Mouse (Mus musculus) lung, adult 18-20 months (tissue): Measurements from ENCODE around the gene Olfr457.
"Not testable (repeated sequence)": the region's sequence is repeated elsewhere in the genome, so short reads cannot be mapped to it uniquely, and the experiment has no call there.

Source experiments
- DNase-seq, 2 experiments: peaks; one replicate each; pipeline ENCODE4 v3.0.0; 2022; ENCODE audit warnings: mixed read lengths in 2 of 2

Gene Olfr457

DNA sequence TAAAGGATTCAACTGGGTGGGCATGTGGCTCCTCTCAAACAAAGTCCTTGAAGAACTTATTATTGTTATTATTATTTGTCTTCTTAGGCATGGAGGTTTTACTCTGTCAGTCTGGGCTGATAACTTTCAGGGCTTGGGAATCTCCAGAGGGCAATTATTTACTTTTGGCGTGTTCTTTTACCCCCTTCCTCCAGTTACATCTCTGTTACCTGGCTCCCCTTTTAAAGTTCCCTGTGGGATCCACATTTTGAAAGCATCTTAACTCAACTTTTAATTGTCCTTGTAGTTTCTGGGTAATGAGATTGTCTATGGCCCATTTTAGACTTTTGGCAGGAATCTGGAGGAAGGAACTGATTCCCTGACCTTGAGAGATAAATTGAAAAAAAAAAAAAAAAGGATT, at the start of gene Olfr457:
Gene Olfr457, minus strand, starts transcription at position 101 of the 400 bp plus-strand sequence.
- no peak for DNase-seq

DNA sequence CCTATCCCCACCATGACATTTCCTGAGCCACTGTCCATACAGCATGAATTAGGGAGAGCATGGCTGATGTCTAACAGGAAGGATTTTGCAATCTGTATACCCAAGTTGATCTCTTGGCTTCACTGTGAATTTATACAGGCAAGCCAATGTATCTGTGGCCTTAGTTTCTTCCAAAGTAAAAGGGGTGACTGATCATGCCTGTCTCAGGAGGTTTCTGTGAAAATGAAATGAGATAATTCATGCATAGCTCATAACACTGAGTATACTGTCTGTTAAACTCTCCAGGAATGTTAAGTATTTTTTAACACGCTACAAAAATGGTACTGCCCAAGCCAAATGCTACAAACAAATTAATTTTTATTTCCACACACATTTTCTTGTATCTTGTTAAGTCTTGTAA, 37.3 kb upstream of the Olfr457 start:
- DNase-seq = no peak

DNA sequence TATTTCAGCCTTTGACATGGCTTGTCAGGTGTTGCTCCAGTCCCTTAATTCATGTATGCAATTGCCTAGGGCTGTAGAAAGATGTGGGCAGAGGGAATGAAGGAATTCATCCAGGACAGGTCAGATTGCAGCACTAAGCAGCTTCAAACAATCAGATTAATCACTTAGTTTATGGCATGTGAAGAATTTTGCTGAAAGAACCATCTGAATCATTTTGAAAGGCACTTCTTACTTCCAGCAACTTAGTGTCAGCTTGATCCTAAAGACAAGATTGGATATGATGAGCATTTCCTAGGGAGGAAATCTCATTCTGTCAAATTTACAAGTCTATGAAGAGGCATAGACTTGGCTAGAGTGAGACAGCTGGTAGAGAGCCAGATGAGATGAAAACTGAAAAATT, 33.2 kb upstream of the Olfr457 start:
- DNase-seq = no peak

DNA sequence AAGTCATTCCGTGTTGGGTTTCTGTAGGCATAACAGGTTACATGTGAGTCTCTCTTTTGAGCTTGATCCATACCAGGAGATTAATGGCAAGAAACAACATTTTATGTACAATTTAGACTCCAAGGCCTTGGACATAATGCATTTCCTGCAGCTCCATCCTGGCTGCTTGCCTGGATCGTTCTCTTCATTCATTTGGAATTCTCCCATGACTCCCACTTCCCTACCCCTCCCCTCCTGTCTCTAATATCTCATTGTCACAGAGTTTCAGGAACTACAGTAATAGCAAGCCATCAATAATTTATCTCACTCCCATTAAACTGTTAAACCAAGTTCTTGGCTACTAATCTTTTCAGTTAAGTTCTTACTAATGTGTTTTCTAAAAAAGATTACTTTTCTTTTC, 27.3 kb upstream of the Olfr457 start:
- no peak for DNase-seq

DNA sequence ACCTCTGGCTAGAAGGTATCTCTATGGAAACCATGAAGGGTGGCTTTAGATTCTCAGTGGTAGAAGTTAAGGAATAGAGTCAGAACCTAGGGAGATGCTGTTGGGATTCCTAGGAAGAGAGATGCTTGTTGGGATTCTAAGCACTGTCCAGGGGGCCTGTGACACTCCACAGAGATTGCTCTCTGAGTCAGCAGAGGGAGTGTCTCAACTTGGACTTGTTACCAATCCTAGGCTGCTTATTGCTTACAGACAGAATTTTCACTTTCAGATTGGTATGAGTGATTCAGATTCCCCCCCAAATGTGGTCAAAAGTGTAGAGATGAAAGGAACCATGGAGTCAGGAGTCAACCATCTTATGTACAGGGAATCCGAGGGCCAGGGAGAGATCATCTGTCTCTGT, 13.6 kb upstream of the Olfr457 start:
- DNase-seq = no peak

DNA sequence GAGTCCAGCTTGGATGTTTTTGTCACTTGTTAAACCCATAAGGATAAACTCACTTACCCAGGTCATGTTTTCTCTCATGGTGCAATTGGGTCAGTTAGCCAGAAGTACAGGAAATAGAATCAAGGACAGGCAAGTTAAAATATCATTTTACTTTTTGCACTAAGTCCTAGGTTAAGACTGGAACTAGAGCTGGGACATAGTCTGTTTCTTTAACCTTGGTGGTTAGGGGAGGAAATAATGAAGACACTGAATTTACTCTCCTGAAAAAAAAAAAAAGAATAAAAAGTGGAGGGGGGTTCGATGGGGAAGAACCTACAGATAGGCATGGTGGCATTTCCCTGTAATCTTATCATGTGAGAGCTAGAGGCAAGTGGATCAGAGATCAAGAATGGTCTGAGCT, 11.0 kb upstream of the Olfr457 start, which contains the start of gene Olfr456:
Gene Olfr456, minus strand, starts transcription at position 101 of the 400 bp plus-strand sequence.
- DNase-seq = no peak

DNA sequence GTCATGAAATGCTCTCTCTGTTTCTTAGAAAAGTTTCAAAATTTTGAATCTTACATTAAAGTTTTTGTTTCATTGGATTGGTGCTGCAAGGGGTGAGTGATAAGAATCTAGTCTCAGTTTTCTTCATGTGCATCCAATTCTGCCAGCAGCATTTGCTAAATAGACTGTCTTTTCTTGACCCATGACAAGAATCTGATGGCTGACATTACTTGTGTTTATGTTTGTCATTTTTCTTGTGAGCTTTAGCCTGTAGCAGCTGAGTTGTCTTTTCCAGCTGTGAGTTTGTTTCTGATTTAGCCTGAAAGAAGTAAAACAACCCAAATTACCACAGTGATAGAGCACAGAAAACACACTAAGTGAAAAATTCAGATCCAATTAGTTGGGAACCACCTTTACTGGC, 8.5 kb upstream of the Olfr457 start:
- DNase-seq = no peak

DNA sequence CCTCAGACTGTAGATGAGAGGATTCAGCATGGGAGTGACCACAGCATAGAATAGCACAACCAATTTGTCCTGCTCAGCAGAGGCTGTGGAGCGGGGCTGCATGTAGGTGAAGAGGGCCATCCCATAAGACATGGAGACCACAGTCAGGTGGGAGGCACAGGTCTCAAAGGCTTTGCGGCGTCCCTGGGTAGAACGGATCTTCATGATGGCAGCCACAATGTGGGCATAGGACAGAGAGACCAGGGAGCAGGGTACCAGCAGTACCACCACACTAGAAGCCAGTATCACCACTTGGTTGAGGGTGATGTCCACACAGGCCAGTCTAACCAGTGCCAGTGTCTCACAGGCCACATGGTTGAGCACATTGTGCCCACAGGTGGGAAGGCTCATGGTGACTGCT, 4.8 kb downstream of the Olfr457 start:
- not testable (repeated sequence) for DNase-seq

DNA sequence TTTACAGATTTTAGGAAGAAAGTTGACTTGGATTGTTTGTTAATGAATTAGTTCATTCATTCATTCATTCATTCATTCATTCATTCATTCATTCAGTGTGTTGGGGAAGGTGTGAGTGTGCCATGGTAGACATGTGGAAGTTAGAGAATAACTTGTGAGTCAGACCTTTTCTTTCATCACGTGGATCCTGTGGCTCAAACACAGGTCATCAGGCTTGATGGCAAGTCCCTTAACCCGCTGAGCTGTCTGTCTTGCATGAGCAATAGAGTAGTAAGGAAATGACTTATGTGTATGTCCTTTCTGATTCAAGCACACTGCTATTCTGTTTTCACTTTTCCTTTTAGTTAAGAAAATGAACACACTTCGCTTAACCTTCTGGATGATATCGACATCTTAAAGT, 5.6 kb downstream of the Olfr457 start:
- no peak for DNase-seq

DNA sequence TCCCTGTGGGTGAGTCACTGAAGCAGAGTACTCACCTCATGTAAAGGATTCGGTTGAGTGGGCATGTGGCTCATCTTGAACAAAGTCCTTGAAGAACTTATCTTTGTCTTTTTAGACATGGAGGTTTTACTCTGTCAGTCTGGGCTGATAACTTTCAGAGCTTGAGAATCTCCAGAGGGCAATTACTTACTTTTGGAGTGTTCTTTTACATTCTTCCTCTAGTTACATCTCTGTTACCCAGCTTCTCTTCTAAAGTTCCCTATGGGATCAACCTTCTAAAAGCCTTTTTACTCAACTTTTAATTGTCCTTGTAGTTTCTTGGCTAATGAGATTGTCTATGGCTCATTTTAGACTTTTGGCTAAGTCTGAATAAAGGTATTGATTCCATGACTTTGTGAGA, 11.0 kb downstream of the Olfr457 start, which contains the start of gene Olfr458:
Gene Olfr458, minus strand, starts transcription at position 101 of the 400 bp plus-strand sequence.
- DNase-seq = no peak

DNA sequence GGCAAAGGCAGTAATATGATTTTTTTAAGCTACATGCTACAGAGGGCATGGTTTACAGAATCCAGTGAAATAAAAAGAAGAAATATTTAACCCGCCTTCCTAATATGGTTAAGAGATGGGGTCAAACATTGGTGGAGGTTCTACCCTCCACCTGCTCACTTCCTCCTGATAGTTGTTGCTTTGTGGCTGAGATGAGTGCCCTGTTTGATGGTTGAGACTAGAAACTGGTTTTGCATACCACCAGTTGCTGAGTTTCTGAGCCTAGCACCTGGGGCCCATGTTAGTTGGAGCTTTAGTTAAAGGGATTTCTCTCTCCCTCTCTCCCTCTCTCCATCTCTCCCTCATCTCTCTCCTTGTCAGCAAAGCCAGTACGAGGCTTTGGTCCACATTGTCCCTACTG, 28.8 kb downstream of the Olfr457 start:
- no peak for DNase-seq

DNA sequence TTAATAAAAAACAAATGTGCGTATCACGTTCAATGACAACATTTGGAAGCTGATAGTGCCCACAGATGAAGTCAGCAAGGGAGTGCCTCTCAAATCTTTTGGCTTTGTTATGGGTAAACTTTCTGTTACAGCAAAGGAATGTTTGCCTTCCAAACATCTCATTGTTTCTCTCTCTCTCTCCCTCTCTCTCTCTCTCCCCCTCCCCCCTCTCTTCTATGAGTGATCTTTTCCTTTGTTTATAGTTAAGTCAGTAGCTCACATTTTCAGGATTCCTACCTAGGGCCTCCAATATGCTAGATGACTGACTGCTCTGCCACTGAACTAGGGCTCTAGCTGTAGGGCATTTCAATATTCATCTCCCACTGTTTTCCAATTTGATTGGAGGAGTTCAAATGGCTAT, 31.6 kb downstream of the Olfr457 start:
- DNase-seq = no peak

DNA sequence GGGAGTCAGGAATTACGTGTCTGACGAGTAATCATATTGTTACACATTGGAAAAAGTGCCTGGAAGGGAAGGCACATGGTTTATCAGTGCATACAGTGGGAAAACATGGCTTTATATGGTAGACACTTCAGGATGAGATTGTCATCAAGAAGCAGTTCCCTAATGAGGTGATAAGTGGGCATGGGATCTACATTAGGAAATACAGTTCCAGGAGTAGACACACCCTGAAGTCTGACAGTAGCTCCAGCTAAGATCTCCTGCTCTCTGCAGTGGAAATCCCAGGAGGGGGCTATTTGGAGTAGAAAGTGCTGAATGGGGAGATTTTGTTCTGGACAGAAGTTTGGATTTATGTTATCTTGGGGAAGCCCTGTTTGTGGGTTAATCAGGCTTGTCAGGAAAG, 34.7 kb downstream of the Olfr457 start:
- DNase-seq = no peak

DNA sequence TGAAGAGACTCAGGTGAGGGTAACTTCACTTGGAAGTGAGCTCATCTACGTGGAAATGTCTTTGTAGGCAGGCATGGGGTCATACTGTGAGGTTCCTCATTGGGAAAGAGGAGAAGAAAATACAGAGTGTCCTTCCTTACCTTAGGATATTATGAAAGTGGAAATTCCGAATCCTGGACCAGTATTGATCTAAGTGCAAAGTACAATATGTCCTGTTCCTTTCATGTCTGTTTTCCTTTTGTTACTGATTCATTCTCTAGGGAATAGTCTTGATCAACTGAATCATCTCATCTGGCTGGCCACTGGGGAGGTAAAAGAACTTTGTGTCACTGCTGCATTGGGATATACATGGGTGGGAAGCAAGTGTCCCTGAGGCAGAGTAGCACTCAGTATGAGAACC, 40.6 kb downstream of the Olfr457 start:
- DNase-seq = no peak

DNA sequence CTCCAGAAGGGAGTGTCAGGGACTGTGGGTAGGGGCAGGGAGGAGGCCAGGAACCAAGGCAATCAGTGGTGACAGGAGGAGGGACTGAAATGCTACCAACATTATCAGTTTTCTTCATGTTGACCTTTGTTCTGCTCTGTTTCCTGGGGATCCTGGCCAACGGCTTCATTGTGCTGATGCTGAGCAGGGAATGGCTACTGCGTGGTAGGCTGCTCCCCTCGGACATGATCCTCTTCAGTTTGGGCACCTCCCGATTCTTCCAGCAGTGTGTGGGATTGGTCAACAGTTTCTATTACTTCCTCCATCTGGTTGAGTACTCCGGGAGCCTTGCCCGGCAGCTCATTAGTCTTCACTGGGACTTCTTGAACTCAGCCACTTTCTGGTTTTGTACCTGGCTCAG, 41.7 kb downstream of the Olfr457 start, which contains the start of gene Tas2r126:
Gene Tas2r126, plus strand, starts transcription at position 90 of the 400 bp plus-strand sequence.
- DNase-seq = peak in 1 of 2 experiments; percentile 8

DNA sequence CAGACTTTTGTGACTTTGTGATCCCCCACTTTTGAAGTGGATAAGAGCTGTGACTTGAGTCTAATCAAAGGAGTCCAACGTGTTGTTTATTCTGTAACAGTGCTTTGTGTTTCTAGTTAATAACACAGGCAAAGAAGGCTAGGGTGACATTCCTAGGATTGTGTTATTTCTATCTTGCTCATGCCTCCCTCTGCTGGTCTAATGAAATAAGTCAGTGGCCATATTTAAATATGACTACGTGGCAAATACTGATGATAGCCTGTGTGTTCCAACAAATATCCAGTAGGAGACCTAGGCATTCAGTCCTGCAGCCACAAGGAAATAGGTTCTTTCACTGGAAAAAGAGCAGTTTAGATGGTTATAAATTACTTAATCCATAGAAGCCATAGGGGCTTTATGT, 42.6 kb downstream of the Olfr457 start:
- DNase-seq = no peak

DNA sequence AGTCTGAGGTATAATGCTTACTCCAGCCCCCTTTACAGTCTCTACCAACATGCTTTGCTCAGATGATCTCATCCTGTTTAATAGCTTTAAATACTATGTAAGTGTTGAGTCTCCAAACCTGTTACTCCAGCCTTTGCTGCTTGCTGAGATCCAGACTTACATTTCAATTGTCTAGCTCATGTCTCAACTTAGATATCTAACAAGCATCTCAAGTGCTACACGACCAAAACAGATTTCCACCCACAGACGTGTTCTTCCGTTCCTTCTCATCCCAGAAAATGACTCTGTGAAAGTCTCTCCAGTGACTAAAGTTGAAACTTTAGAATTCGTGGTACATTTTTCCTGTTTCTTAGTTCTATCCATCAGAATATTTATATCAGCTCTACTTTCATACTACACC, 49.8 kb downstream of the Olfr457 start:
- DNase-seq = no peak

DNA sequence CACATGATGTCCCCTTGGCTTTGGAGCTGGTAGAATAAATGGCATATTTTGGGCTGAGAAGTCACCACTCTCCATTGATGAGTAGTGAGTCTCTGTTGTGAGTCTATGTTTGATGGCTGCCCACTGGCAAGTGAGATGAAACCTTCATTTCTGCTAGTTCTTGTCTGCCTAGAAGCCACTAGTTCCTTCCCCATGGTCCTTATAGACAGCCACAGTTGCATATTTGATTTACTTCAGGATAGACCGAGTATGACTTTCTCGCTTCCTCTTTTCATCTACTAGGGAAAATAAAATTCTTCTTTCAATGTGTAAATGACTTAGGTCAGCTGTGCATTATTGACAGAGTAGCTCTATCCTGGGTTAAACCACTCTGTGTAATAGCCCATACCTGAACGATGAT, 51.7 kb downstream of the Olfr457 start:
- no peak for DNase-seq

DNA sequence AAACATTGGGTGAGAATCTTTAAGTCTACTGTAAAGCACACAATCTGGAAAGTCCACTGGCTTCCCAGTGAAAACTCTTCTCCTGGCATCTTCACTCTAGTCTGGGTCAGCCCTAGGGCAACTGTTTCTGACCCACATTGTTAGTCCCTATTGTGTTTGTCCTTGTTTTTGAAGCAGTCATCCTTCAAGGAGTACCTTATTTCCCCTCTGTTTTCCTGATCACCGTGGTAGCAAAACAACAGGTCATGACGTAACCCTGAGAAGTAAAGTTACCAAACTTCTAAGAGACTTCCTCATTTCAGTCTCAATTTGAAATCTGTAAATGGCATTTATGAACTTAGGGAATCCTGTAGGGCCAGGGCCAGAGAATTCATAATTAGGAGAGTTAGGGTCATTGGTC, 54.7 kb downstream of the Olfr457 start:
- peak in 1 of 2 experiments; percentile 48 for DNase-seq

DNA sequence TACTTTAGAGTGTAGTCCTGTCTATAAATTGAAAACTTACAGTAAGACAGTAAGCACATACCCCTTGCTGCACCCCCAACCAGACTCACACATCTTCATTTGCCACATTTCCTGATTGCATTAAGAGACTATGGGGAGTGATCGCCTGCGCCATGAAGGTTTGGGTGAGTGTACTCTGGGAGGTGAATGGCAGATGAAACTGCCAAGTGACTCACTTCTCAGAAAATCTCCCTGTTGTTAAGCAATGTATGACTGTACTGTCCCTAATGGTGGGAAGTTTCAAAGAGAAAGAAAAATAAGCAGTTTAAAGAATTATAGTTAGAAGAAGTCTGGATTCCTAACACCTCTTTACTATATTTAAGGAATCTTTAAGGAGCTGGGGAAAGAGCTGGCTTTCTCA, 56.7 kb downstream of the Olfr457 start:
- DNase-seq = no peak
